Mouse (Mus musculus): ENCODE measurements at regions not wholly inside any gene's neighbourhood (a gene's known extent, or its start where the extent isn't known, plus 50 kb on each side); places are given as distances from the start of the nearest gene placed in this dataset.

GRCm38 (mm10) chr11:42854411-42854810 lies 181.1 kb upstream of the Gm9972 start:
- Histone ChIP-seq H3K27me3 (ENCODE audit: control insufficient read depth in 1 of 2, insufficient read depth in 2 of 2, low read length in 2 of 2) (no peaks in the 10 kb centered on the region), H3K9me3 (replicated peaks; ENCODE audit: insufficient read depth, low read length) (no peaks in the 10 kb centered on the region), H3K27ac (ENCODE audit: control insufficient read depth, low read depth, low read length) (no peak overlapping the region), H3K79me2 (ENCODE audit: control insufficient read depth, insufficient read depth, low read length, poor library complexity) (no peaks in the 10 kb centered on the region), H3K36me3 (ENCODE audit: control insufficient read depth in 1 of 2, insufficient read depth in 2 of 2, low read length in 2 of 2) (no peaks in the 10 kb centered on the region), H3K4me3 (ENCODE audit: control insufficient read depth in 1 of 2, insufficient read depth in 1 of 2, low read depth in 2 of 2, low read length in 2 of 2) (no peak overlapping the region), H3K4me1 (ENCODE audit: control insufficient read depth in 1 of 2, insufficient read depth in 2 of 2, low read length in 2 of 2) (no peaks in the 10 kb centered on the region), H3K9ac (ENCODE audit: control insufficient read depth, low read depth, low read length, poor library complexity, severe bottlenecking) (no peak overlapping the region)
- no peak for TF ChIP-seq MYC (IDR thresholded peaks at IDR 0.05; ENCODE audit: low read depth, low read length)
- TF ChIP-seq SMC3 (IDR thresholded peaks at IDR 0.05; ENCODE audit: low read depth, low read length) = no peak
- no peak for TF ChIP-seq GABPA (IDR thresholded peaks at IDR 0.05; ENCODE audit: low read depth, low read length)
- no peak for TF ChIP-seq NRF1 (IDR thresholded peaks at IDR 0.05; ENCODE audit: insufficient read depth, low read depth, low read length, poor library complexity, severe bottlenecking)
- no peak for TF ChIP-seq ZC3H11A (IDR thresholded peaks at IDR 0.05; ENCODE audit: low read depth, low read length)
- TF ChIP-seq USF2 (IDR thresholded peaks at IDR 0.05; ENCODE audit: borderline replicate concordance in 1 of 2, insufficient read depth in 1 of 2, low read depth in 1 of 2, low read length in 2 of 2) = no peak
- TF ChIP-seq TAL1 (IDR thresholded peaks at IDR 0.05; ENCODE audit: low read length) = no peak
- no peak for DNase-seq (ENCODE audit: low read depth, low spot score)

- no peaks in the 10 kb centered on the region for H3K79me2 ChIP-seq (ENCODE audit: control insufficient read depth, insufficient read depth, low read length, poor library complexity)
- H3K27ac ChIP-seq (ENCODE audit: control insufficient read depth, low read depth, low read length) = no peak overlapping the region
- no peaks in the 10 kb centered on the region for H3K4me1 ChIP-seq (ENCODE audit: control insufficient read depth in 1 of 2, insufficient read depth in 2 of 2, low read length in 2 of 2)
- no peak overlapping the region for H3K9ac ChIP-seq (ENCODE audit: control insufficient read depth, low read depth, low read length, poor library complexity, severe bottlenecking)
- H3K4me3 ChIP-seq (ENCODE audit: control insufficient read depth in 1 of 2, insufficient read depth in 1 of 2, low read depth in 2 of 2, low read length in 2 of 2) = no peak overlapping the region
- H3K9me3 ChIP-seq (replicated peaks; ENCODE audit: insufficient read depth, low read length) = no peaks in the 10 kb centered on the region
- DNase-seq (ENCODE audit: low read depth, low spot score) = no peak
- no peaks in the 10 kb centered on the region for H3K36me3 ChIP-seq (ENCODE audit: control insufficient read depth in 1 of 2, insufficient read depth in 2 of 2, low read length in 2 of 2)
- TF ChIP-seq UBTF (IDR thresholded peaks at IDR 0.05; ENCODE audit: borderline replicate concordance, insufficient read depth, low read depth, low read length) (no peak), SIN3A (IDR thresholded peaks at IDR 0.05; ENCODE audit: low read length) (no peak), JUND (IDR thresholded peaks at IDR 0.05; ENCODE audit: low read depth, low read length) (no peak), TCF12 (IDR thresholded peaks at IDR 0.05; ENCODE audit: low read depth, low read length) (no peak), ETS1 (IDR thresholded peaks at IDR 0.05; ENCODE audit: low read depth, low read length) (no peak), SMC3 (IDR thresholded peaks at IDR 0.05; ENCODE audit: low read depth, low read length) (no peak), CTCF (IDR thresholded peaks at IDR 0.05 in 2 of 3, conservative IDR thresholded peaks at IDR 0.05 in 1 of 3; ENCODE audit: control insufficient read depth in 1 of 3, insufficient read depth in 1 of 3, low read depth in 2 of 3, low read length in 3 of 3, poor library complexity in 1 of 3, severe bottlenecking in 1 of 3) (no peak), USF1 (IDR thresholded peaks at IDR 0.05; ENCODE audit: low read depth, low read length) (no peak), RCOR1 (IDR thresholded peaks at IDR 0.05; ENCODE audit: low read depth, low read length) (no peak), KAT2A (conservative IDR thresholded peaks at IDR 0.05; ENCODE audit: low read depth, low read length) (no peak), EP300 (IDR thresholded peaks at IDR 0.05; ENCODE audit: low read depth in 1 of 2, low read length in 2 of 2) (no peak), ZNF384 (IDR thresholded peaks at IDR 0.05; ENCODE audit: low read depth, low read length) (no peak), CHD2 (IDR thresholded peaks at IDR 0.05; ENCODE audit: low read length) (no peak), USF2 (IDR thresholded peaks at IDR 0.05; ENCODE audit: borderline replicate concordance in 1 of 2, insufficient read depth in 1 of 2, low read depth in 1 of 2, low read length in 2 of 2) (no peak), MAX (IDR thresholded peaks at IDR 0.05; ENCODE audit: low read length) (no peak), POLR2AphosphoS5 (IDR thresholded peaks at IDR 0.05; ENCODE audit: borderline replicate concordance, low read depth, low read length) (no peak), GABPA (IDR thresholded peaks at IDR 0.05; ENCODE audit: low read depth, low read length) (no peak), HCFC1 (IDR thresholded peaks at IDR 0.05; ENCODE audit: low read depth, low read length) (no peak), TAL1 (IDR thresholded peaks at IDR 0.05; ENCODE audit: low read length) (no peak)
- H3K27me3 ChIP-seq (ENCODE audit: control insufficient read depth in 1 of 2, insufficient read depth in 2 of 2, low read length in 2 of 2) = no peaks in the 10 kb centered on the region
These were observed 177.9 kb upstream of the Gm9972 start for GRCm38 (mm10) chr11:42857687-42858086.
